Mouse (Mus musculus) kidney, postnatal 25 days (tissue): Measurements from ENCODE around the gene Optn.

Source experiments
- DNase-seq, 2 experiments: peaks; one replicate each; pipeline ENCODE4 v3.0.0; 2021; ENCODE audit warnings: mixed read lengths in 2 of 2

Gene Optn

GRCm38 (mm10) chr2:4978091-4978490, 85.8 kb downstream of the Optn start:
- no peak for DNase-seq

DNA sequence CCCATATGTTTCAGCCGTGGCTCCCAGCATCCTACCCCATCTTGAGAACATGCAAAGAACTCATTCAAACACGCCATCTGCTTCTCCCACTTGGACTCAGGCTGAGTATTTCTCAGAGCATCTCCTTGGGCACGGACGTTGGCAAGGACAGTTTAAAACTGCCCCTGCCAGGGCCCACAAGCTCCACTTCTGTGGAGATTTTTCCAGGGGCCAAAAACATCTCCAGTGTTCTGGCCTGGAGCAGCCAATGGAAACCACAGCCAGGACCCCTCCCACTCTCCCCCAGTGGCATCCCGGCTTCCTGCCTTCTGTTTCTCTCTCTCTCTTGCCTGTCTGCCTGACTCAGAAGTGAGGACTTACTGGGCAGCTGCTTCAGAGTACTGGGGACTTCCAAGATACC, 88.0 kb downstream of the Optn start, which contains the start of gene Ucma:
Ucma (plus strand) TSS at position 316 of the 400 bp plus-strand sequence.
- DNase-seq, result no peak
